Mouse (Mus musculus): ENCODE measurements around the gene Mcm8.

- TF ChIP-seq MAX (IDR thresholded peaks at IDR 0.05; ENCODE audit: low read length) = no peak
- no peak for TF ChIP-seq POLR2A (IDR thresholded peaks at IDR 0.05; ENCODE audit: control insufficient read depth in 1 of 2, insufficient read depth in 1 of 2, low read depth in 1 of 2, low read length in 2 of 2, poor library complexity in 1 of 2)
- TF ChIP-seq RCOR1 (IDR thresholded peaks at IDR 0.05; ENCODE audit: low read depth, low read length) = no peak
- TF ChIP-seq CTCF (IDR thresholded peaks at IDR 0.05 in 2 of 3, conservative IDR thresholded peaks at IDR 0.05 in 1 of 3; ENCODE audit: control insufficient read depth in 1 of 3, insufficient read depth in 1 of 3, low read depth in 2 of 3, low read length in 3 of 3, poor library complexity in 1 of 3, severe bottlenecking in 1 of 3) = no peak
- TF ChIP-seq MEF2A (IDR thresholded peaks at IDR 0.05; ENCODE audit: extremely low read depth, insufficient replicate concordance, low read depth, low read length, poor library complexity, severe bottlenecking) = no peak
Measured at GRCm38 (mm10) chr2:132861456-132861855, 45.5 kb downstream of the Mcm8 start.
